Mouse (Mus musculus) frontal cortex, adult (tissue): Measurements from ENCODE around the gene Akap10.

Source experiments
- ATAC-seq: cut with Nextera tagmentation; 2 replicates; pipeline ENCODE4 v1.9.2; 2017; ENCODE audit warnings: mild to moderate bottlenecking, moderate library complexity, mixed read lengths; ENCODE audit not compliant: low TSS enrichment

Gene Akap10

GRCm38 (mm10) chr11:61930098-61930517 lies at the start of gene Akap10:
TSS of gene Akap10 (minus strand) at chr11:61930252.
- peak; percentile 92 for ATAC-seq

GRCm38 (mm10) chr11:61975783-61976182 lies 45.7 kb upstream of the Akap10 start:
- no peak for ATAC-seq

GRCm38 (mm10) chr11:61974106-61974707 lies 44.2 kb upstream of the Akap10 start:
- peak; percentile 41; the same call in 1 of the 2 replicates for ATAC-seq

GRCm38 (mm10) chr11:61971441-61972221 lies 41.6 kb upstream of the Akap10 start:
- no peak for ATAC-seq

- no peak for ATAC-seq
These were observed 40.8 kb upstream of the Akap10 start for GRCm38 (mm10) chr11:61970901-61971300.

GRCm38 (mm10) chr11:61968875-61969274 lies 38.8 kb upstream of the Akap10 start:
- ATAC-seq = no peak

- ATAC-seq = no peak
These were observed 37.0 kb upstream of the Akap10 start for GRCm38 (mm10) chr11:61967034-61967433.

GRCm38 (mm10) chr11:61964611-61965010 lies 34.6 kb upstream of the Akap10 start:
- ATAC-seq = peak; percentile 78

GRCm38 (mm10) chr11:61963193-61963592 lies 33.1 kb upstream of the Akap10 start:
- ATAC-seq = no peak

- no peak for ATAC-seq
These were observed 32.6 kb upstream of the Akap10 start for GRCm38 (mm10) chr11:61962684-61963083.

- no peak for ATAC-seq
These were observed 30.0 kb upstream of the Akap10 start for GRCm38 (mm10) chr11:61960096-61960495.

- ATAC-seq = 0 out of 2 replicates have a peak, but pooled peaks have one; percentile 38
These were observed 28.7 kb upstream of the Akap10 start for GRCm38 (mm10) chr11:61958706-61959105.

GRCm38 (mm10) chr11:61957296-61957813 lies 27.3 kb upstream of the Akap10 start:
- peak; percentile 56; the same call in 1 of the 2 replicates for ATAC-seq

- peak; percentile 91 for ATAC-seq
These were observed 26.7 kb upstream of the Akap10 start, which contains the start of gene Specc1 for GRCm38 (mm10) chr11:61956572-61957295. TSS of gene Specc1 (plus strand) at chr11:61956763.

GRCm38 (mm10) chr11:61955951-61956350 lies 25.9 kb upstream of the Akap10 start:
- ATAC-seq = no peak

- no peak for ATAC-seq
These were observed 25.1 kb upstream of the Akap10 start for GRCm38 (mm10) chr11:61955136-61955535.

GRCm38 (mm10) chr11:61950632-61951031 lies 20.6 kb upstream of the Akap10 start:
- ATAC-seq = peak; percentile 64

GRCm38 (mm10) chr11:61949315-61949714 lies 19.3 kb upstream of the Akap10 start:
- ATAC-seq = no peak

- ATAC-seq = no peak
These were observed 16.6 kb upstream of the Akap10 start for GRCm38 (mm10) chr11:61946608-61947007.

GRCm38 (mm10) chr11:61944417-61944816 lies 14.4 kb upstream of the Akap10 start:
- no peak for ATAC-seq

- no peak for ATAC-seq
These were observed 12.9 kb upstream of the Akap10 start for GRCm38 (mm10) chr11:61942903-61943302.

GRCm38 (mm10) chr11:61937761-61938160 lies 7.7 kb upstream of the Akap10 start:
- ATAC-seq = no peak
